Comparison of ENCODE assay signal across 9 mouse cellular contexts in genomic region chr13:51418942-51419451, GRCm38 (mm10). TPM values are rescaled to one million over a fixed set of nuclear protein-coding genes. Genes with fewer than 3 reads are reported as not detected.
DNase-seq lines count a peak whose midpoint lies in the region; ATAC-seq lines count a peak whose summit lies in the region.
"Had no signal": no experiment of that assay in that cellular context is flagged by ENCODE, and none has a peak within 500 bp of the region (broad histone marks: within the 10 kb centered on the region; RNA-seq: fewer than 3 reads in every experiment).

No protein-coding gene starts in this region.

- no peak for DNase-seq in kidney, postnatal 25 days
- no peak for DNase-seq in embryonic facial prominence, embryonic 10.5 days (ENCODE audit: low spot score)
- DNase-seq in midbrain, embryonic 11.5 days (ENCODE audit: low spot score, missing footprints), result no peak
- no peak for DNase-seq in adrenal gland, postnatal 25 days
- DNase-seq in retina, postnatal 1 day, result no peak
- no peak for DNase-seq in frontal cortex, postnatal 25 days (ENCODE audit: low spot score in 2 of 2)

- no peak overlapping the region for H3K27ac ChIP-seq in kidney, embryonic 16.5 days (ENCODE audit: low read length)
- no peak overlapping the region for H3K27ac ChIP-seq in embryonic facial prominence, embryonic 10.5 days (replicated peaks)
- H3K27ac ChIP-seq in forebrain, embryonic 15.5 days (replicated peaks), result no peak overlapping the region
- no peak overlapping the region for H3K27ac ChIP-seq in midbrain, embryonic 11.5 days (ENCODE audit: low read depth, low read length)

- no peak for ATAC-seq in kidney, embryonic 16.5 days (ENCODE audit: low FRiP score, low TSS enrichment)
- ATAC-seq in forebrain, embryonic 15.5 days (replicated peaks), result peak; percentile 46
- ATAC-seq in midbrain, embryonic 11.5 days (ENCODE audit: low FRiP score), result peak; percentile 34; the same call in 1 of the 2 replicates

- no peaks in the 10 kb centered on the region; the same call in 1 of the 2 replicates for H3K9me3 ChIP-seq in kidney, embryonic 16.5 days (ENCODE audit: low read length)
- peaks cover 14% of the 10 kb centered on the region for H3K9me3 ChIP-seq in embryonic facial prominence, embryonic 10.5 days
- H3K9me3 ChIP-seq in forebrain, embryonic 15.5 days, result no peaks in the 10 kb centered on the region
- H3K9me3 ChIP-seq in midbrain, embryonic 11.5 days (ENCODE audit: control insufficient read depth, low read length), result no peaks in the 10 kb centered on the region

- no peaks in the 10 kb centered on the region for H3K27me3 ChIP-seq in kidney, embryonic 16.5 days (ENCODE audit: insufficient read depth, low read length)
- no peaks in the 10 kb centered on the region for H3K27me3 ChIP-seq in embryonic facial prominence, embryonic 10.5 days (replicated peaks; ENCODE audit: low read depth, poor library complexity, severe bottlenecking)
- no peaks in the 10 kb centered on the region for H3K27me3 ChIP-seq in forebrain, embryonic 15.5 days
- no peaks in the 10 kb centered on the region for H3K27me3 ChIP-seq in midbrain, embryonic 11.5 days (ENCODE audit: control insufficient read depth, insufficient read depth, low read length)
- H3K27me3 ChIP-seq: Patski had no signal

- WGBS in kidney, embryonic 16.5 days, result 78% methylated on average over 19 of the region's 19 CpGs
- 81% methylated on average over 19 of the region's 19 CpGs for WGBS in embryonic facial prominence, embryonic 10.5 days
- WGBS in forebrain, embryonic 15.5 days, result 77% methylated on average over 19 of the region's 19 CpGs
- 83% methylated on average over 19 of the region's 19 CpGs for WGBS in midbrain, embryonic 11.5 days

- no peak overlapping the region for H3K4me3 ChIP-seq in kidney, embryonic 16.5 days (ENCODE audit: low read length)
- peak overlapping the region; percentile 37; the same call in 1 of the 2 replicates for H3K4me3 ChIP-seq in embryonic facial prominence, embryonic 10.5 days
- H3K4me3 ChIP-seq in forebrain, embryonic 15.5 days, result peak overlapping the region; percentile 22; the same call in 1 of the 2 replicates
- H3K4me3 ChIP-seq in midbrain, embryonic 11.5 days (ENCODE audit: low read depth, low read length), result no peak overlapping the region

- 0 out of 2 replicates have a peak overlapping the region, but pooled peaks have one; percentile 45 for H3K9ac ChIP-seq in kidney, embryonic 16.5 days (replicated peaks; ENCODE audit: low read length)
- 0 out of 2 replicates have a peak overlapping the region, but pooled peaks have one; percentile 26 for H3K9ac ChIP-seq in forebrain, embryonic 15.5 days (replicated peaks)
- H3K9ac ChIP-seq in midbrain, embryonic 11.5 days (ENCODE audit: low read length), result no peak overlapping the region

- peaks cover 9% of the 10 kb centered on the region; the same call in 1 of the 2 replicates for H3K36me3 ChIP-seq in kidney, embryonic 16.5 days (ENCODE audit: insufficient read depth, low read length)
- H3K36me3 ChIP-seq in embryonic facial prominence, embryonic 10.5 days (replicated peaks), result peaks cover 87% of the 10 kb centered on the region
- no peaks in the 10 kb centered on the region for H3K36me3 ChIP-seq in forebrain, embryonic 15.5 days
- no peaks in the 10 kb centered on the region for H3K36me3 ChIP-seq in midbrain, embryonic 11.5 days (ENCODE audit: control insufficient read depth, insufficient read depth, low read length)

- peak overlapping the region; percentile 33 for H3K4me2 ChIP-seq in kidney, embryonic 16.5 days (replicated peaks; ENCODE audit: low read depth, low read length)
- H3K4me2 ChIP-seq in forebrain, embryonic 15.5 days (replicated peaks), result peak overlapping the region; percentile 45
- peak overlapping the region; percentile 41; the same call in 1 of the 2 replicates for H3K4me2 ChIP-seq in midbrain, embryonic 11.5 days

- peaks cover 16% of the 10 kb centered on the region for H3K4me1 ChIP-seq in kidney, embryonic 16.5 days (ENCODE audit: insufficient read depth, low read length)
- peaks cover 27% of the 10 kb centered on the region for H3K4me1 ChIP-seq in embryonic facial prominence, embryonic 10.5 days
- H3K4me1 ChIP-seq in forebrain, embryonic 15.5 days, result peaks cover 23% of the 10 kb centered on the region
- H3K4me1 ChIP-seq in midbrain, embryonic 11.5 days (ENCODE audit: control insufficient read depth, insufficient read depth, low read length), result peaks cover 8% of the 10 kb centered on the region; the same call in 1 of the 2 replicates

RNA-seq across cellular contexts. Expression of gene S1pr3, which starts 10.6 kb away (rescaled TPM):
- 59.8 and 61.8 TPM in 2 replicates for polyA plus RNA-seq in kidney, embryonic 16.5 days (2015; fragmentation: Nextera tagmentation; extraction: Ambion mirVana)
- 50.4 and 67.6 TPM in 2 replicates for polyA plus RNA-seq in embryonic facial prominence, embryonic 10.5 days (2016; fragmentation: Nextera tagmentation; extraction: Ambion mirVana)
- 10.3 and 12.8 TPM in 2 replicates for polyA plus RNA-seq in forebrain, embryonic 15.5 days (2015; fragmentation: Nextera tagmentation; extraction: Ambion mirVana)
- 41.2 and 41.6 TPM in 2 replicates for polyA plus RNA-seq in midbrain, embryonic 11.5 days (2014; fragmentation: Nextera tagmentation; extraction: Ambion mirVana)
- total RNA-seq in adrenal gland, postnatal 25 days (2021), result 12.2 and 16.1 TPM in 2 replicates

Comparison
In these comparisons a context has a peak if more than half of its experiments do, and no peak if none do; other contexts are left out.
1. H3K4me3 ChIP-seq: peak in embryonic facial prominence, embryonic 10.5 days (single experiment) and forebrain, embryonic 15.5 days (single experiment); none in kidney, embryonic 16.5 days (single experiment) and midbrain, embryonic 11.5 days (single experiment).
2. Peak in every context shown above with its lines, with median percentiles within 50 percentile points of each other: H3K4me2 ChIP-seq.